Mouse (Mus musculus) spleen, adult 18-20 months (tissue): Measurements from ENCODE around the gene Fip1l1.

Source experiments
- DNase-seq, 2 experiments: peaks; one replicate each; pipeline ENCODE4 v3.0.0; 2022; ENCODE audit warnings: mixed read lengths in 2 of 2

Gene Fip1l1

DNA sequence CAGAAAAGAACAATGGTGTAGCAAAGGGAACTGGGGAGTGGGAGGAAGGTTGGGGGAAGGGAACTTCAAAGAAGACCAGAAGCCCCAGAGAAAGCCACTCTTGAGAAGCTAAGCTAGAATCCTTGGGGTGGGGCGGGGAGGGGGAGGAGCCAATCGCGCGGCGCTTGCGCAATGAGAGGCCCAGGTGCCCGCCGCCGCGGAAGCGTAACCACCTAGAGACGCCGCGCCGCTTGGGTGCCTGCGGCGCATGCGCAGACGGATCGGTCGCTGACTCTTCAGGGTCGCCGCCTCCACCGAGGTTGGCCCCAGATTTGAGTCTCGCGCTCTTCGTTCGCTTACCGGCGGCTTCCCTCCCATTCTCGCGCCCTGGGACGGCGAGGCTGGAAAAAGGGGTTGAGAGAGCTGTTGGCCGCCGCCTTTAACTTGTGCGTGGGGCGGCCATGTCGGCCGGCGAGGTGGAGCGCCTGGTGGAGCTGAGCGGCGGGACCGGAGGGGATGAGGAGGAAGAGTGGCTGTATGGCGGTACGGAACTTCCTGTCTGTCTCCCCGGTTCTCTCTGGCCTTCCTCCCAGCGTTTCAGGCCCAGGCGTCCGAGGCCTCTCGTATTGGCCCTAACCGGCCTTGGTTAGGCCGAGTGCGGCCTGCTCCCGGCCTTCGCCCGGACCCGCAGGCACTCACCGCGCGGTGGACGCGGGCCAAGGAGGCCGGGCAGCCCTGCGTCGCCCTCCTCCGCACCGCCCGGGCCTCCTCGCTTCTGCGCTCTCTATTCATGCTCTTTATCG, at the start of gene Fip1l1:
Gene Fip1l1 (plus strand): TSS at position 210 of the 782 bp plus-strand sequence.
- peak; percentile 85 to 88 for DNase-seq

DNA sequence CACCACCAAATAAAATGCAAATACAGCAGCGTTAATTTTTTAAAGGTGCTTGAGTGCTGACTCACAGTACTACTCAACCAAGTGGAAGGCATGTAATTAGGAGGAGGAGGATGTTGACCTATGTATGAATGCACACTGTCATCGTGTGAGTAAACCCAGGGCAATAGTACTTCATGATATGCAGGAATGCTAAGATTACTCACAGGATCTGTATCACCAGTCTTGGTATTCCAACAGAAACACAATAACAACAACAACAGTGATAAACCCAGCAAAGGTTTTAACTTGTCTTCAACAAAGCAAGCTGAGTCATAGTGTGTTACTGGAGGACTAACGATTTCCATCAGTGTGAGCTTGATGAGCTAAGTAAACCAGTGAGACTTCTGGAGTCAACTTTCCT, 42.5 kb upstream of the Fip1l1 start:
- DNase-seq, result no peak

DNA sequence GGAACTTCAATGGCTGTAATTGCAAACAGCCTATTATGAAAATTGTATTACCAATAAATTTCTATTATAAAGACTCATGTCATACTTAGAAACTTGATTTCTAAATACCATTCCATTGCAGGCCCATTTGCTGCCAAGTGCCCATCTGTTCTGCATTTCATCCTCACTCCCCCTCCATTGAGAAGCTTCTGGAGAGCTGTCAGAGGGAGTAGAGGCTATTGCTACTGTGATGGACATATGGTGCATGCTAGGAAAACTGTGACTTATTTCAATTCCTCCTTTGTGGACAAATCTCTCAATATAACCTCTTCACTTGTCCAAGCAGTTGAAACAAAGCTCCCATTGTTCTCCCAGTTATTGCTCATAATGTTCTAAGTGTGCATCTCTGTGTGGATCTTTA, 23.6 kb upstream of the Fip1l1 start:
- DNase-seq, result no peak

DNA sequence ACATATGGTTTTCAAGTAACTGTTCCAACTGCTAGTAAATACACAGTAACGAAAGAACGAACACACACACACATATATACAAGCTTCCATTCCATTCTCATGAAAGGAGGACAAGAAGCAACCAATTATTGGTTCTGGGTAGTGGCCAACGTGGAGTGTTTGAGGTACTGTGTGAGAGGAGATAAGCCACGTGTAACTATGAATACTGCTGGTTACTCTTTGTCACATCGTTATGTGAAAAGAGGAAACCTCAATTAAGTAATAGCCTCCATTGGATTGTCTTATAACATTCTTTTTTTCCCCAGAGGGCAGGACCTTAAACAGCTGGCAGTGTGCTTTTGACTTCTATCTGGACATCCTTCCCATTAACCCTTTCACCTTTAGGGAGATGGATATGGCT, 8.2 kb upstream of the Fip1l1 start:
- DNase-seq, result no peak

DNA sequence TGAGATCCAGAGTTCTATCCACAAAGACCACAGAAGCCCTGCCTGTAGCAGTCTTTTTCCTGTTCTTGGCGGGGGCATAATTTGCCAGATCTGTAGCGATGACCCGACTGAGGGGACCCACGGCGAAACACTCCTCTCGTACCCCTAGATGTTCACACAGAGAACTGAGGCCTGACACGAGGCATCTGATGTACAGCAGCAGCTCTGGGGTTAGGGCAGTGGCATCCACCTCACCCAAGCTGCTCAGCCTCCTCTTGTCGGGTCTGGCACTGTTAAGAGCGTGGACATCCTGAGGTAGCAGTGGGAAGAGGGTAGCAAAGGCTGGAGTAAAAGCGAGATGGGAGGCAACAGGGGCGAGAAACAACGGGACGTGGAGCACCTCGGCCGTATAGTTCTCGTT, 4.5 kb upstream of the Fip1l1 start:
- DNase-seq, result no peak

DNA sequence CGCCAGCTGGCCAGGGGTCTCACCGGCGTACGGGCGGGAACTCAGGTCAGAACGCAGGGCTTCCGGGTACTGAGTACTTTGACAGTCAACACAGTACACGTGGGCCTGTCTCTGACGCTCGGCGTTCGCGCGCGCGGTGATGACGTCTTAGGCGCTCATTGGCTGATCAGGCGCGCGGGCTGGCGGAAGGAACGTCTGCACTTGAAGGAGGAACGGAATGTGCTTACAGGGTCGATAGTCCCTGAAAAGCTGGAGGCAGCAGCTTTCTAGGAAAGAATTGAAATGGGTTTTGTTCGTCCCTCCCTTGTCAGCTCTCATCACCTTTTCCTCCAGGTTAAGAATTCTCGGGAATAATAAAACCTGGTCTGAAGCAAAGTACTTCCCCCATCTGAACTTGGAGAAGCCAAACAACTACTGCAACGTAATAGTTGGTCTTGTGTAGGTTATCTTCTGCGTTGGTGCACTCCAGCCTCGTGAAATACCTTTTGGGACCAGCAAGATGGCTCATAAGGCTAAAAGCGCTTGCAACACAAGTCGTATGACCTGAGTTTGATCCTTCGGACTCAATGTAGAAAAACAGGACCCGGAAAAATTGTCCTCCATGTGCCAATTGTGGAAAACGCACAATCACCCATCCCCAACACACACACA, 3.5 kb upstream of the Fip1l1 start, which contains the start of gene Scfd2:
Gene Scfd2 (minus strand): TSS at position 130 of the 651 bp plus-strand sequence.
- peak; percentile 94 to 97 for DNase-seq

DNA sequence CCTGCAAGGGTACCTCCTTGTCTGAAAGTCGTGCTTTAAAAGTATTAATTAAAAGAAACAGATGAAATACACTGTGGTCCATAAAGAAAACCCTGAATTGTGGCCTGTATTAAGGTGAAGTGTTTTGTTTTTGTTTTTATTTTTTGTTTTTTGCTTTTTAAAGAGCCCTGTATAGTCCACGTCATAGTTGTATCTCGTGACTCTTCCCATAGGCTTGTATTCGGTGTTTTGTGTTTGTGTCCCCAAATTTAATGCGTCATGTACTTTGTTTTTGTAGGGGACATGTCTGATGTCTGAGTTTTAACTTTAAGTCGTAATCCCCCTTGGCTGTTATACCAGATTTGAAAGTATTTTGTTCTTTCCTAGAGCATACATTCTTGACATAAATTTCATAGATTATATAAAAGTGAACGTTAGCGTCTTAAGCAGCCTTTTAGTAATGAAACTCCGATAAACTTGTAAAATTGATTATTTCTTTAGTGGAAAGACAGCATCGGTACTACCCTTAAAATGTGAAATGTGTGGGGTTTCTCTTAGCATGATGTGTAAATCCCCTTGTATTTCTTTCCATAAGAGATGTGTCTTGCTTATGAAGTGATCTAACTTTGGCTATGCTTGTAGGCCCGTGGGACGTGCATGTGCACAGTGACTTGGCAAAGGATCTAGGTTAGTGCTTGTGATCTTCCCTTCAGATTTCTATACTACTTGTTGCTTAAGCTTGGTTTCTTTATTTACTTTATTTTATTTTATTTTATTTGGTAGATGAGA, 1.1 kb downstream of the Fip1l1 start:
- DNase-seq, result no peak

DNA sequence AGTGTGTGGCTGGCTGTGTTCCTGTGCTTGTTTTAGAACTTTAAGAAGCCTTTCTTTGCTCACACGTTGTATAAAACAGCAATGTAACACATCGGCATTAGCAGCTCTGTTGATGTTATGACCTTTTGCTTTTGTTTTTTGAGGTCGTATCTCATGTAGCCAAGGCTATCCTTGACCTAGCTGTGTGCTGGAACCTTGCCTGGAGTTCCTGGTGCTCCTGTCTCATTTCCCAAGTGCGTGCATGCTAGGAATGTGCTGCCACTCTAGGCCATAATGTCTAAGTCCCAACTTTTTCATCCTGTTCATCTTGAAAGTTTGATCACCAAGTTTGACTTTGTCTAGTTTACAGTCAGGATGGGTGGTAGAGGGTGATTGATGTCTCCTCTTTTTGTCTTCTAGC, 10.4 kb downstream of the Fip1l1 start:
- DNase-seq, result no peak

DNA sequence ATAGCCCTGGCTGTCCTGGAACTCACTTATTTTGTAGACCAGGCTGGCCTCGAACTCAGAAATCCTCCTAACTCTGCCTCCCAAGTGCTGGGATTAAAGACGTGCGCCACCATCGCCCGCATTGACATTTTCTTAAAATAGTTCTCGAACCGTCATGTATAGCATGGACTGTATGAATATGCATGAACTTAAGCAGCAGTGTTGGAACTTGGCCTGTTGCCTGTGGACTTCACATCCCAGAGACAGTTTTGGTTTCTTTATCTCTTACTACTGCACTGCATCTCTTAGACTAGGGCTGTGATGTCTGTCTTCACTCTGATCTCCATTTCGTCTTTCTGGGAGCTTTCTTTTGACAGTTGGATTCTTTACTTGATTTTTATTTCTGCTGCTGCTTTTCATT, 14.3 kb downstream of the Fip1l1 start:
- no peak for DNase-seq

DNA sequence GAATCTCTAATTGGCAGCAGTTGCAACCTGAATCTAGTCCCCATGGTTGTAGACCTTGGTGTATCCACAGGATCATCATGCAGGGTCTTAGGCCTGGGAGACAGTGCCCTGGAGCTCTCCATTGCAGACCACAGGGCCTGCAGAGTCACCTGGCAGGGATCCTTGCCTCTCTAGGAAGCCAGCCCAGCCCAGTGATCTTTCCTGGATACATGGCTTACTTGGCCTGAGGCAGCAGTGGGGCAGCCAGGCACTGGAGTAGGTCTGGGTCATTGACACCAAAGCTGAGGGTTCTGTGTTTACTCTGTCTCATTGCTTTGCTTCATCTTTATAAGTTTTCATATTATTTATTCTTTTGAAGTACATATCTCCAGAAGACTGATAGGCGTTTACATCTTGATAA, 25.9 kb downstream of the Fip1l1 start:
- DNase-seq, result no peak

DNA sequence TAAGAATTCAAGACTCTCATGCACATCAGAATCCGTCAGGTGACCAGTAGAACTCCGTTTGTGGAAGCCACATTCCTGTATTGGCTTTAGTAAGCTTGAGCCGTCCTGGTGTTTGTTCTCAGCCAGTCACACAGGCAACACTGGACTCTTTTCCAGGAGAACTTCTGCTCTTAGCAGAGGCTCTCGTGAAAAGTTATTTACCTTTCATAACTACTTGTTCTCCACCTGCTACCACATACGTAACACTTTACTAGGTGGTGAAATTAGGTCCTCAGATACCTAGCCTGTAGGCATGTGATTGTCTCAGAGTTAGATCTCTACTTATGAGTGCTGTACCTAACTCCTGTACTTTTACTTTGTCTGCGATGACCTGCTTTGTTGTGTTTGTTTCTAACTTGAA, 36.5 kb downstream of the Fip1l1 start:
- no peak for DNase-seq

DNA sequence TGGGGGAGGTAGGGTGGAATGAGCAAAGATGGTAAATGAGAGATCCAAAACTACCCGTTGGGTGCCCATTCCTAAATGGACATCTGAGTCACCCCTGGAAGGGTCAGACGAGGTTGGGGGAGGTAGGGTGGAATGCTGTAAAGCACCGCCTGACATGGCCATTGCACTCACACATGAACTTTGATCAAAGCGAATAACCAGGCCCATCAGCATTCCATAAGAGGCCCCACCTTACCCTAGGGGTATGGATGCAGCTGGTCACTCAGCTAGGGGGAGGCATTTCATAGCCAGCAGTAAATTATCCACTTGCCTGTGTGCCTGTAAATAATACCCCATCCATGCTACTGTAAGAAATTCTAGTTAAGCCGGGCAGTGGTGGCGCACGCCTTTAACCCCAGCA, 53.9 kb downstream of the Fip1l1 start:
- no peak for DNase-seq

DNA sequence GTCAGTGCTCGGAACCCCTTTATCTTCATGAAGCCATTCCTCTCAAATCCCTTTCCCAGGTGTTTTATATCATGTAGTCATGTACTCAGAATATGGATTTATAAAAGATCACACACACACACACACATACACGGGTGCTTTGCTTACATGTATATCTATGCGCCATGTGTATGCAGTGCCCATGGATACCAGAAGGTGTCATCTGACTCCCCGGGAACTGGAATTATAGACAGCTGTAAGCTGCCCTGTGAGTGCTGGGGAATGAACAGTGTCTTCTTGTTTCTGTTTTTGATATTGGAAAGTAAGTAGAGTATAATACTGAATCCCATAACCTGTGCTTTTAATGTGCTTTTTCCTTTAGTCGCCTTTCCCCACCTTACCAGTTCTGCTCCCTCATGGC, 56.2 kb downstream of the Fip1l1 start:
- DNase-seq, result no peak

DNA sequence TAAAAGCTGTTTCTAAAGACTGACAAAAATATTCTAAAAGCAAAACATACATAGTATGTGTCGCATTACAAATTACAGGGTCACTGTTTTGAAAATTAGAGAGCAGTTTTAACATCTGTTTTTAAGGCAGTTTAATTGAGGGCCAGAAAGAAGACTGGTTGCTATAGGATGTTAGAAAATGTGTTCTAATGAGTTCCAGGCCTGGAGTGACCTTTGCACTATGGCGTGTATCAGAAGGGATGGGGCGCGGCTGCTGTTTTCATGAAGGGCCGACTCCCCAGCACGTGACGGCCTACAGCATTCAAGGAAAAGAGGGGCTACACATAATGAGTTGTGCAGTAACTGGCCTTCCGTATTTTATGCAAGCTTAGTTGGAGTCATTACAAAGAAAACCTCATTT, 57.9 kb downstream of the Fip1l1 start:
- DNase-seq, result no peak

DNA sequence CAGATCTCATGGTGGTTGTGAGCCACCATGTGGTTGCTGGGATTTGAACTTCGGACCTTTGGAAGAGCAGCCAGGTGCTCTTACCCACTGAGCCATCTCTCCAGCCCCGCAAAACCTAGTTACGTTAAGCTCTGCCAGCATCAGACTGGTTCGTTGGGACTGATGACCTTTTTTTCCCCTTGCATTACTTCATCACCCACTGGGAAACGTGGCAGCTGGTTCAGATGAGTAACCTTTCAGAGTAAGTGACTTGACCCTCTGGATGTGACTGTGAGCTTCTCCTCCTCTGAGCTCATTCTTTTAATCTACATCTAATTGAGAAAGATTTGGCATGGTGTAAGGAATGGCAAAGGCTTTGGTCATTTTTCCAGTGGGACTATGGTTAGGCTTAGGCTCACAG, 64.8 kb downstream of the Fip1l1 start:
- DNase-seq, result no peak

DNA sequence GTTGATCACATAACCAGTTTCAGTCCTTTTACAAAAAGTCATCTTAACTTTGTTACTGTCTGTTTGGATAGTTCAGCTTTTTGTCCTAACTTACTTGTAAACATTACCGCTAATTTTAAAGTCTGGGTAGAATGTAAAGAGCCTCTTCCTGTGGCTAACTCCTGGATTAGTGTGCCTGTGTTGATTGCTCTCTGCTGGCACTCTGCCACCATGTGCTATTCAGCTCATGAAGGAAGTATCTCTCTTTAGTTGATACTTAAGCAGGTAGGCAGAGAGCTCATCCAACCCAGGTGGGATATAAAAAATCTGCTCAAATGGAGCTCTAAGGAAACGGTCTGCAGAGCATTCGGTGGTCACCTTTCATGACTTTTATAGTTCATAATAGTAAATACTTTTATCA, 65.9 kb downstream of the Fip1l1 start:
- DNase-seq, result no peak

DNA sequence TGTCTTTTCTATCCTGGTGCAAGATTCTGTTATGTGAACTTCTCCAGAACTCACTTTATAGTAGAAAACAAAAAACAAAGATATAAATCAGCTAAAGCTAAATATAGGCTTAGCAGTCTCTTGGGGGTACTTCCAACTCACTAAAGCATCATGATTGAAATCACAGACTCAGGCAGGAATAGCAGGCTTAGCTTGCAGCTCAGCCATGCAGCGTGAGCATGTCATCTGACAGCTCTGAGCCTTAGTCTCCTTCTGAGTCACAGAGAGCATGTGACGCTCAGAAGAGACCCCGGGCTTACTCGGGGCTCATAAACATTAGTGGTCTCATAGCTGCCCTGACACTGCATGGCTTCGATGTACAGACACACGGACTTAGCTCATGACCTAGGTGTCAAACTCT, 66.7 kb downstream of the Fip1l1 start:
- DNase-seq, result no peak

DNA sequence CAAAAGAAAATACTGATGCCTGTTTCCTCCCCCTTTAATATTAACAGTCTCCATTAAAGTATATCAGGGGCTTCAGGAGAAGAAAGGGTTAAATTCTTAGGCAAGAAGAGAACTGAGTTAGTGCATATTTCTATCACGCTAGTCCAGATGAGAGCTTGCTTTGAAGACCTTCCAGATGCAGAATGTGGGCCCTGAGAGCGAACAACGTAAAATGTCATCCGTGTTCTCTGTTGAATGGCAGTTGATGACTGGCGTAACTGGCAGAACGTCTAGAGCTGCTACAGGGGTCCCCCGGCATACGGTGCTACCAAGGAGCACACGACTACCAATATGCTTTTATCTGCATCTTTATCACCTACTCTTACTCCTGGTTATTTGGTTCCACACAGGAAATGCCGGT, 67.1 kb downstream of the Fip1l1 start:
- DNase-seq, result no peak

DNA sequence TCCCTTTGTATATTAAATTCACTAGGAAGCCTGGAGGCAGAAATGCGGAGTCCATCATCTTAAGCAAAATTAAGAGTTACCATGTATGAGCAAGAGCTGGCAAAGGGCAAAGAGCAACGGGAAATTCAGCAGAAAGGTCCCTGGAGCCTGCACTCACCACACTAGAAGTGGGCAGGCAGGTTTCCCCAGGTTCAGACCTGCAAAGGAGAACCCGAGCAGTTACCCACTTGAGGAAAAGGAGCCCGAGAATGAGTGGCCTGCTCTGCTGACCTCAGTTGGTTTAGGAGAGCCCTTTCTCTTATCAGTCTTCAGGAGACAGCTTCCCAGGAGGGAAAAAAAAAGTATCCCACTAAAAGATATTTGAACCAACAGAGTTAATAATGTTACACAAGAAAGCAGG, 68.1 kb downstream of the Fip1l1 start:
- no peak for DNase-seq

DNA sequence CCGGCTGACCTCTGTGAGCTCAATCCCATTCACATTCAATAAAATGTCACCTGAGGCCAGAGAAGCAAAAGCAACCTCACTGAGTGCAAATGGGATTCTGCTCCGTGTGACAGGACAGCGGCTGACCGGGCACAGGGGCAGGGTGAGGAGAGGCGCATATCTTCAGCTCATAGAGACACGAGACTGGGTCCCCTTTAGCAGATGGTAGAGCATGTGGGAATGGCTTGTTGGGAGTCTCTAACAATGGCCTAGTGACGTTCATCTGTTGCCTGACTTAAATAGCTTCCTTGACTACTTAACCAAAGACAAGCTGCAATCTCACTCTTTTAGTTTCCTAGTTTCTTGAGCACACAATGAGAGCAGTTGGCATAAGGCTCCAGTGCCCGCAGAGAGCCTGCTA, 71.0 kb downstream of the Fip1l1 start:
- DNase-seq, result no peak

DNA sequence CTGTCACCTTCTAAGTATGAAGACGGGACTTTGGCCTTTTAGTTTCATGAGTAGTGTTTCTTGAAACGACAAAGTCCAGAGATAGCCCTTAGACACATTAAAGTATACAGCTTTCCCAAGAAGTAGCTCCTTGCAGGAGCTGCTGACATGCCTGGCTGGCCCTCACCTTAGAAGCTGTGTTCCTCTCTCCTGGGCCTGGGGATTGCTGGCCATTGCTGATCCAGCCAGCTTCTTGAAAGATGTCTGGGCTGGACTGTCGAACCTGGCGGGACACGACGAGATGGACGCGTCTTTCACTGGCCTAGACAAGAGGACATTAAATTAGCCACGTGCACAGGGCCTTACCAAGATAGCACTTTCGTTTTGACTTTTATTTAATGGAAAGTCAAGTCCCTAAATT, 75.3 kb downstream of the Fip1l1 start:
- no peak for DNase-seq

DNA sequence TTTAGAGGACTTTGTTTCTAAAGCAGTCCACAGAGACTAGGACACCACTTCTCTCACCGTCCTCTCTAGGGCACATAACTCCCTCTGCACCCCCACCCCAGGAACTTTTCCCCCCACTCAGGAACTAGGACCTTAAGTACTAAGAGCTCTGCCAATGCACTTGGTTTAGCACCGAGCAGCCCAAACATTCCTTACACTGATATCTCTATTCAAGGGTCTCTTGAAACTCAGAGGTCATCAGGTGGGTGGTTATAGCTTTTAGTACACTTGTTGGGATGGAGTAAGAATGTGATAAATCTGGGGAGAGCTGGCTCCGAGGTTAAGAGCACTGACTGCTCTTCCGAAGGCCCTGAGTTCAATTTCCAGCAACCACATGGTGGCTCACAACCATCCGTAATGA, 77.5 kb downstream of the Fip1l1 start:
- no peak for DNase-seq

DNA sequence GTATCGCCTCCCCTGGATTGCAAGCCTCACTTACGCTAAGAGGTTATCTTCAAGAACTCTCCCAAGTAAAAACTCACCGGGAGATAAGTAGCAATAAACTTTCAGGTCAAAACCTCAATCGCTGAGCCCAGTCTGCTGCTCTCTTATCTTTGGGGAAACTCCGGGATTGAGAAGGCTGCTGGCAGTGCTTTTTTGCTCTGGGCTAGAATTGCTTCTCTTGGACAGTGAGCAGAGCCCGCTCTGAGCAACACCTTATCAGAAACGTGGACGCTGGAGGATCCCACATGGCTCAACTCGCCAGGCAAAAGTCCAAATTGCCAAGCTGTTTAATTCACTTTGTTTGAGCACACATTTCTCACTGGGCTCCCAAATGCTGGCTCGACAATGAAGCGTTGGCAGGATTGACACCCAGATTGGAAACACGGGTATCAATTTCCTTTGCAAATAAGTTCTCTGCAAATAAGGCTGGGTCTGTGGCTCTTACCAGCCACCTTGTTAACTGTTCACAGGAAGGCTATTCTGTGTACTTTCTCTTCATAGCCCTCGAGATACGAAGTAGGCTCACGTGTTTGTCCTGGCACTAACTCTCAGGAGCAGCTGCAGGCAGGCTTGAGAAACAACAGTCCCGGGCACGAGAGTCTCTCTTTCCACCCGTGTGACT, 78.4 kb downstream of the Fip1l1 start:
- no peak for DNase-seq
